In genomic region chr13:93996535-93997382, GRCm38 (mm10) we compare ENCODE assay signal across 11 mouse cellular contexts.
A peak's percentile ranks its signal among the peaks of the same experiment; 100 is the strongest.
DNase-seq lines count a peak whose midpoint lies in the region; ATAC-seq and TF ChIP-seq lines count a peak whose summit lies in the region.
"Had no signal": no experiment of that assay in that cellular context is flagged by ENCODE, and none has a peak within 500 bp of the region (broad histone marks: within the 10 kb centered on the region; RNA-seq: fewer than 3 reads in every experiment).

No protein-coding gene starts in this region.

- intact Hi-C loops in heart, adult 2 months (cut with DNase I), result no loop called here

- no peak overlapping the region for H3K4me2 ChIP-seq in liver, postnatal 0 days (ENCODE audit: low read depth, low read length)
- H3K4me2 ChIP-seq in kidney, embryonic 16.5 days (replicated peaks; ENCODE audit: low read depth, low read length), result no peak overlapping the region
- H3K4me2 ChIP-seq: limb, embryonic 15.5 days had no signal

- TF ChIP-seq CTCF in heart, adult 2 months (IDR thresholded peaks at IDR 0.05), result no peak
- TF ChIP-seq CTCF in liver, postnatal 0 days (IDR thresholded peaks at IDR 0.05; ENCODE audit: low read depth), result no peak

- no peaks in the 10 kb centered on the region for H3K79me2 ChIP-seq in heart, adult 2 months (replicated peaks; ENCODE audit: control insufficient read depth, insufficient read depth, low read length)

- no peaks in the 10 kb centered on the region for H3K36me3 ChIP-seq in heart, adult 2 months (ENCODE audit: control insufficient read depth, insufficient read depth, low read length)
- no peaks in the 10 kb centered on the region for H3K36me3 ChIP-seq in heart, embryonic 10.5 days
- H3K36me3 ChIP-seq in liver, postnatal 0 days (replicated peaks; ENCODE audit: insufficient read depth, low read length), result no peaks in the 10 kb centered on the region
- H3K36me3 ChIP-seq in kidney, embryonic 16.5 days (ENCODE audit: insufficient read depth, low read length), result no peaks in the 10 kb centered on the region
- H3K36me3 ChIP-seq: limb, embryonic 15.5 days had no signal

- peak overlapping the region; percentile 22 for H3K27ac ChIP-seq in heart, adult 2 months
- no peak overlapping the region; the same call in 1 of the 2 replicates for H3K27ac ChIP-seq in heart, embryonic 10.5 days
- H3K27ac ChIP-seq in liver, postnatal 0 days (ENCODE audit: low read depth), result peak overlapping the region; percentile 61; the same call in 1 of the 2 replicates
- H3K27ac ChIP-seq in kidney, embryonic 16.5 days (ENCODE audit: low read length), result no peak overlapping the region
- H3K27ac ChIP-seq: limb, embryonic 15.5 days had no signal

- peak; percentile 15; the same call in 1 of the 2 replicates for ATAC-seq in liver, postnatal 0 days
- ATAC-seq in kidney, embryonic 16.5 days (ENCODE audit: low FRiP score, low TSS enrichment), result no peak
- ATAC-seq: forebrain, embryonic 16.5 days had no signal

- TF ChIP-seq POLR2A in heart, adult 2 months (IDR thresholded peaks at IDR 0.05; ENCODE audit: insufficient read depth, low read depth, low read length), result no peak

- no peak overlapping the region for H3K4me3 ChIP-seq in heart, adult 2 months
- no peak overlapping the region for H3K4me3 ChIP-seq in heart, embryonic 10.5 days
- no peak overlapping the region for H3K4me3 ChIP-seq in liver, postnatal 0 days (ENCODE audit: low read depth, low read length)
- H3K4me3 ChIP-seq in kidney, embryonic 16.5 days (ENCODE audit: low read length), result no peak overlapping the region
- H3K4me3 ChIP-seq: limb, embryonic 15.5 days had no signal

- peak; percentile 69 for TF ChIP-seq EP300 in heart, adult 2 months (IDR thresholded peaks at IDR 0.05; ENCODE audit: insufficient read depth, low read depth, low read length)
- no peak for TF ChIP-seq EP300 in liver, postnatal 0 days (IDR thresholded peaks at IDR 0.05; ENCODE audit: low read depth)

- H3K27me3 ChIP-seq in heart, adult 2 months (ENCODE audit: control insufficient read depth, insufficient read depth, low read length), result no peaks in the 10 kb centered on the region
- no peaks in the 10 kb centered on the region; the same call in 1 of the 2 replicates for H3K27me3 ChIP-seq in heart, embryonic 10.5 days (ENCODE audit: insufficient read depth, poor library complexity, severe bottlenecking)
- no peaks in the 10 kb centered on the region for H3K27me3 ChIP-seq in liver, postnatal 0 days (ENCODE audit: insufficient read depth, low read length)
- H3K27me3 ChIP-seq in kidney, embryonic 16.5 days (ENCODE audit: insufficient read depth, low read length), result no peaks in the 10 kb centered on the region
- H3K27me3 ChIP-seq: limb, embryonic 15.5 days had no signal

- 45% methylated on average over 10 of the region's 10 CpGs for WGBS in heart, adult 2 months
- 77% methylated on average over 10 of the region's 10 CpGs for WGBS in heart, embryonic 10.5 days
- WGBS in liver, postnatal 0 days (ENCODE audit: insufficient replicate concordance), result 56% methylated on average over 10 of the region's 10 CpGs
- 62% methylated on average over 10 of the region's 10 CpGs for WGBS in kidney, embryonic 16.5 days

- H3K9me3 ChIP-seq in heart, embryonic 10.5 days, result no peaks in the 10 kb centered on the region
- H3K9me3 ChIP-seq in liver, postnatal 0 days (ENCODE audit: low read length), result no peaks in the 10 kb centered on the region
- H3K9me3 ChIP-seq in kidney, embryonic 16.5 days (ENCODE audit: low read length), result no peaks in the 10 kb centered on the region
- H3K9me3 ChIP-seq: limb, embryonic 15.5 days had no signal

- H3K9ac ChIP-seq in heart, adult 2 months (ENCODE audit: low read depth, low read length), result no peak overlapping the region
- H3K9ac ChIP-seq in liver, postnatal 0 days (replicated peaks), result no peak overlapping the region
- no peak overlapping the region for H3K9ac ChIP-seq in kidney, embryonic 16.5 days (replicated peaks; ENCODE audit: low read length)
- H3K9ac ChIP-seq: limb, embryonic 15.5 days had no signal

- H3K4me1 ChIP-seq in heart, adult 2 months (ENCODE audit: control insufficient read depth, insufficient read depth, low read length), result peaks cover 3% of the 10 kb centered on the region; the same call in 1 of the 2 replicates
- peaks cover 15% of the 10 kb centered on the region for H3K4me1 ChIP-seq in heart, embryonic 10.5 days
- H3K4me1 ChIP-seq in liver, postnatal 0 days (ENCODE audit: insufficient read depth), result peaks cover 4% of the 10 kb centered on the region; the same call in 1 of the 2 replicates
- H3K4me1 ChIP-seq in kidney, embryonic 16.5 days (ENCODE audit: insufficient read depth, low read length), result no peaks in the 10 kb centered on the region
- H3K4me1 ChIP-seq: limb, embryonic 15.5 days had no signal

- peak in 1 of 2 experiments; percentile 60 for DNase-seq in heart, adult 2 months
- no peak for DNase-seq in heart, embryonic 10.5 days (ENCODE audit: low spot score)
- peak; percentile 55 for DNase-seq in 3T3-L1 (ENCODE audit: low read depth, low spot score)
- DNase-seq in brain, adult 2 months (ENCODE audit: low read depth, low spot score), result peak; percentile 6
- no peak for DNase-seq in liver, postnatal 0 days
- DNase-seq in layer of hippocampus, adult 9-11 months, result no peak
- no peak for DNase-seq in cerebellum, postnatal 36 days
- DNase-seq: kidney, adult 9 months had no signal

Comparison
In these comparisons a context has a peak if more than half of its experiments do, and no peak if none do; other contexts are left out.
1. H3K27ac ChIP-seq: peak in heart, adult 2 months (single experiment) and liver, postnatal 0 days (single experiment); none in heart, embryonic 10.5 days (single experiment) and kidney, embryonic 16.5 days (single experiment).
2. DNase-seq: peak in 3T3-L1 (single experiment) and brain, adult 2 months (single experiment); none in heart, embryonic 10.5 days (single experiment), liver, postnatal 0 days (single experiment), layer of hippocampus, adult 9-11 months (single experiment) and cerebellum, postnatal 36 days (0 of 2).